Mouse (Mus musculus): ENCODE measurements around the gene Sp3. TPM values are rescaled to one million over a fixed set of nuclear protein-coding genes. Genes with fewer than 3 reads are reported as not detected.

Sp3 gene
- polyA plus RNA-seq, 1 experiment = 8.8 TPM

- Histone ChIP-seq H3K79me3 (ENCODE audit: low read depth) (no peaks in the 10 kb centered on the region), H3K79me2 (ENCODE audit: control insufficient read depth, insufficient read depth) (no peaks in the 10 kb centered on the region), H3ac (ENCODE audit: control insufficient read depth, insufficient read length, low read depth) (no peak overlapping the region), H3K27me3 (ENCODE audit: control insufficient read depth, insufficient read depth, insufficient read length) (no peaks in the 10 kb centered on the region), H3K36me3 (ENCODE audit: control insufficient read depth, insufficient read depth) (peaks cover 55% of the 10 kb centered on the region), H3K4me3 (ENCODE audit: insufficient read depth, poor library complexity, severe bottlenecking) (no peak overlapping the region)
- TF ChIP-seq CTCF (IDR thresholded peaks at IDR 0.05; ENCODE audit: control insufficient read depth, insufficient read depth, insufficient read length) (no peak), FOSL1 (IDR thresholded peaks at IDR 0.05; ENCODE audit: insufficient read depth, low read length, poor library complexity, severe bottlenecking) (no peak)
Measured at GRCm38 (mm10) chr2:72935937-72936336, 44.3 kb downstream of the Sp3 start.

- Histone ChIP-seq H3ac (ENCODE audit: control insufficient read depth, insufficient read length, low read depth) (no peak overlapping the region), H3K79me2 (ENCODE audit: control insufficient read depth, insufficient read depth) (no peaks in the 10 kb centered on the region), H3K79me3 (ENCODE audit: low read depth) (no peaks in the 10 kb centered on the region), H3K27me3 (ENCODE audit: control insufficient read depth, insufficient read depth, insufficient read length) (no peaks in the 10 kb centered on the region), H3K36me3 (ENCODE audit: control insufficient read depth, insufficient read depth) (peaks cover 19% of the 10 kb centered on the region), H3K4me3 (ENCODE audit: insufficient read depth, poor library complexity, severe bottlenecking) (no peak overlapping the region)
- no peak for TF ChIP-seq CTCF (IDR thresholded peaks at IDR 0.05; ENCODE audit: control insufficient read depth, insufficient read depth, insufficient read length)
- TF ChIP-seq MAX (IDR thresholded peaks at IDR 0.05) = no peak
- no peak for TF ChIP-seq MYOD1 (IDR thresholded peaks at IDR 0.05; ENCODE audit: control insufficient read depth, insufficient read length, low read depth)
Measured at GRCm38 (mm10) chr2:72932186-72932585, 48.1 kb downstream of the Sp3 start.

GRCm38 (mm10) chr2:72924981-72925380, 55.3 kb downstream of the Sp3 start:
- no peaks in the 10 kb centered on the region for H3K27me3 ChIP-seq (ENCODE audit: control insufficient read depth, insufficient read depth, insufficient read length)
- no peaks in the 10 kb centered on the region for H3K36me3 ChIP-seq (ENCODE audit: control insufficient read depth, insufficient read depth)
- no peak overlapping the region for H3K4me3 ChIP-seq (ENCODE audit: insufficient read depth, poor library complexity, severe bottlenecking)
- no peaks in the 10 kb centered on the region for H3K79me2 ChIP-seq (ENCODE audit: control insufficient read depth, insufficient read depth)
- TF ChIP-seq CEBPB (IDR thresholded peaks at IDR 0.05; ENCODE audit: low read depth) (no peak), MYOD1 (IDR thresholded peaks at IDR 0.05; ENCODE audit: control insufficient read depth, insufficient read length, low read depth) (no peak)
- no peaks in the 10 kb centered on the region for H3K79me3 ChIP-seq (ENCODE audit: low read depth)
- no peak overlapping the region for H3ac ChIP-seq (ENCODE audit: control insufficient read depth, insufficient read length, low read depth)

GRCm38 (mm10) chr2:72916170-72916569, 64.1 kb downstream of the Sp3 start:
- Histone ChIP-seq H3K79me2 (ENCODE audit: control insufficient read depth, insufficient read depth) (no peaks in the 10 kb centered on the region), H3K36me3 (ENCODE audit: control insufficient read depth, insufficient read depth) (no peaks in the 10 kb centered on the region), H3K79me3 (ENCODE audit: low read depth) (no peaks in the 10 kb centered on the region), H3ac (ENCODE audit: control insufficient read depth, insufficient read length, low read depth) (no peak overlapping the region), H3K27me3 (ENCODE audit: control insufficient read depth, insufficient read depth, insufficient read length) (no peaks in the 10 kb centered on the region), H3K4me3 (ENCODE audit: insufficient read depth, poor library complexity, severe bottlenecking) (no peak overlapping the region)
- no peak for TF ChIP-seq CEBPB (IDR thresholded peaks at IDR 0.05; ENCODE audit: low read depth)
- no peak for TF ChIP-seq MAX (IDR thresholded peaks at IDR 0.05)
- no peak for TF ChIP-seq MYOD1 (IDR thresholded peaks at IDR 0.05; ENCODE audit: control insufficient read depth, insufficient read length, low read depth)
- no peak for TF ChIP-seq FOSL1 (IDR thresholded peaks at IDR 0.05; ENCODE audit: insufficient read depth, low read length, poor library complexity, severe bottlenecking)
- no peak for TF ChIP-seq MYOG (IDR thresholded peaks at IDR 0.05; ENCODE audit: control insufficient read depth, extremely low read depth, insufficient read length)
- no peak for TF ChIP-seq USF1 (IDR thresholded peaks at IDR 0.05; ENCODE audit: low read depth)
- TF ChIP-seq CTCF (IDR thresholded peaks at IDR 0.05; ENCODE audit: control insufficient read depth, insufficient read depth, insufficient read length) = no peak

GRCm38 (mm10) chr2:72915245-72915930, 64.9 kb downstream of the Sp3 start:
- Histone ChIP-seq H3K27me3 (ENCODE audit: control insufficient read depth, insufficient read depth, insufficient read length) (no peaks in the 10 kb centered on the region), H3K4me3 (ENCODE audit: insufficient read depth, poor library complexity, severe bottlenecking) (no peak overlapping the region), H3K36me3 (ENCODE audit: control insufficient read depth, insufficient read depth) (no peaks in the 10 kb centered on the region), H3K79me3 (ENCODE audit: low read depth) (no peaks in the 10 kb centered on the region), H3ac (ENCODE audit: control insufficient read depth, insufficient read length, low read depth) (no peak overlapping the region), H3K79me2 (ENCODE audit: control insufficient read depth, insufficient read depth) (no peaks in the 10 kb centered on the region)
- no peak for TF ChIP-seq MAX (IDR thresholded peaks at IDR 0.05)

GRCm38 (mm10) chr2:72913458-72913760, 66.8 kb downstream of the Sp3 start:
- Histone ChIP-seq H3K27me3 (ENCODE audit: control insufficient read depth, insufficient read depth, insufficient read length) (no peaks in the 10 kb centered on the region), H3K79me3 (ENCODE audit: low read depth) (no peaks in the 10 kb centered on the region), H3ac (ENCODE audit: control insufficient read depth, insufficient read length, low read depth) (no peak overlapping the region), H3K36me3 (ENCODE audit: control insufficient read depth, insufficient read depth) (no peaks in the 10 kb centered on the region), H3K79me2 (ENCODE audit: control insufficient read depth, insufficient read depth) (no peaks in the 10 kb centered on the region), H3K4me3 (ENCODE audit: insufficient read depth, poor library complexity, severe bottlenecking) (no peak overlapping the region)
- TF ChIP-seq FOSL1 (IDR thresholded peaks at IDR 0.05; ENCODE audit: insufficient read depth, low read length, poor library complexity, severe bottlenecking) (no peak), MAX (IDR thresholded peaks at IDR 0.05) (no peak), USF1 (IDR thresholded peaks at IDR 0.05; ENCODE audit: low read depth) (no peak), CEBPB (IDR thresholded peaks at IDR 0.05; ENCODE audit: low read depth) (no peak), CTCF (IDR thresholded peaks at IDR 0.05; ENCODE audit: control insufficient read depth, insufficient read depth, insufficient read length) (no peak), MYOG (IDR thresholded peaks at IDR 0.05; ENCODE audit: control insufficient read depth, extremely low read depth, insufficient read length) (no peak), MYOD1 (IDR thresholded peaks at IDR 0.05; ENCODE audit: control insufficient read depth, insufficient read length, low read depth) (no peak)

All from C2C12 (cell line).